Mouse (Mus musculus) c-Kit-positive CD71-positive TER-119-positive erythroid progenitor cells, embryonic 14.5 days (primary cell): ENCODE measurements around the gene Yod1.

Experiments used
- DNase-seq: peaks from one replicate; pipeline ENCODE4 v3.0.0-alpha.2; 2013; ENCODE audit warnings: low spot score

The Yod1 gene

DNA sequence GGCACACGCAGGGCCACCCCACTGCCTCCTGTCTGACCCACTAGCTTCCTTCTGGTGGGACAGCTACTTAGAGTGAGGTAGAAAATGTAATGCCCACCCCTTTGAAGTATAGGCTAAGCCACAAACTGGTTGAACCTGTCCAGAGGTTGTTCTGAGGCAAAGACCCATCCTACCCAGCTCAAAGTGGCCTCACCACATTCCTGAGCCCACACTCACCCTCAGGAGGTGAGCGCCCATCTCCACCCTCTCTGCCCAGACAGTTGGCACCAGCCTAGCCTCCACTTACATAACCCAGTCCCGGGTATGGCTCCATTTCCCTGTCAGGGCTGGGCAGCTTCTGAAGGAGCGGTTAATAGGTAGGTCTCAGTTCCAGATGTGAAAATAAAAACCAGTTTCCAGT is 53.4 kb downstream of the Yod1 start:
- no peak for DNase-seq

DNA sequence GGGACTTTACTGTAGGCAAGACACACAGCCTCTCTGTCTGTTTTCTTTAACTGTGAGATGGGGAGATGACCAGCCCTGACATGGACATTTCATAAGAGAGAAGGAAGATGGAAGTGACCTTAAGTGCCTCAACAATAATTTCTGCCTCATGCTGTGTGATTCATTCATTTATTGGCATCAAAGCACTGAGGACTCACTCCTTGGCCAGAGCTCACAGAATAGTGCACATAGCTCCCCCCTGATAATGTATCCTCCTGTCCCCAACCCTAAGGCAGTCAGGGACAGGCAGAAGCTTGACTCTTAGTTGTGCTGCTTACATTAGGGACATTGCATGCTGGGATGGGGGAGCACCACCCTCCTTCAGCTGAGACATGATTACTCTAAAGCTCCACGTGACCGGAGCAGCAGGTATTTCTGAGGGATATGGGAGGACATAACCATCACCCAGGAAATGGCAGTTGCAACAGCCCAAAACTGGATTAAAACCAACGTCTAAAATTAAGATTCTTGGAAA is 53.9 kb downstream of the Yod1 start:
- DNase-seq, result no peak
